Mouse (Mus musculus): Measurements from ENCODE around the gene Comtd1. TPM values are rescaled to one million over a fixed set of nuclear protein-coding genes. Genes with fewer than 3 reads are reported as not detected.

Comtd1 gene
- total RNA-seq, 2 experiments from 2014 or later = 29.1 to 56.3 TPM

DNA sequence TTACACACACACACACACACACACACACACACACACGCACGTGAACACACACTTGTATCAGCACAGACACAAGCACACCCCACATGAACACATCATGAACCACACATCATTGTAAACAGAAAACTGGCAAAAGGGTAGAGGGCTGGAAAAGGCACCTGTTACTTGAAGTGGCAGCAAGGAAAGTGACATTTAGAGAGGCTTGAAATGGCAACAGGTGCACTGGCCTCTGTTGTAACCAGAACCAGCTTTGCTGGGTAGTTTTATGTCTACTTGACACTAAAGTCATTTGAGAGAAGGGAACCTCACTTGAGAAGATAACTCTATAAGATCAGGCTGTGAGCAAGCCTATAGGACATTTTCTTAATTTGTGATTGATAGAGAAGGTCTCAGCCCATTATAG is 39.4 kb downstream of the Comtd1 start:
- no peak for ATAC-seq (replicated peaks; ENCODE audit: poor library complexity, severe bottlenecking)

DNA sequence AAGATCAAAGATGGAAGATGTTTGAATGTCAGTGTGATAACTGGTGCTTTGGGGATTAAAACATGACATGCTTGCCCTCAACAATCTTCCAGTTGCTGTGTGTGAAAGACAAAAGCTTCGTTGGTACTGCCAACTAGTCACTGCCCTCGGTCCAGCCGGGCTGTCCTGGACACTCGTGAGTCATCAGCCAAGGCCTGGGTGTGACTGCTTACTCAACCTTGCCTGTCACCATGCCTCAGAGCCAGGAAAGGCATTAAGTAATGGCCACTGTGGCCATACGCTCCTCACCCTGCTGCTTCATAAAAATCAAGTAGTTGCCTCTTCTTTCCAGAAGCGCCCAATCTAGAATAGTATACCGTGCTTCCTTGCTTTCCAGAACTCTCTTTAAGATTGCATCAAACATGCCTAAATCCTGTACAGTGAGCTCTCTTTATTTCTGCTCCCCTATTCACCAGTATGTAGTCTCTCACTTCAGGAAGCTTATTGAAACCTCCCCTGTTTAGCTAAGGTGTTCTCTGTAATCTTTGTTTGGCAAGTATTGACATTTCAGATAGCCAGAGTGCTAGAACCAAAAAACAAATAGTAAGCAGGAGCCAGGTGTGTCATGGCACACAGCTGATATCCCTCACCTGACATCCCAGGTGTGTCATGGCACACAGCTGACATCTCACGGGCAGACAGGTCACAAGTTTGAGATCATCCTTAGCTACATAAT is 40.4 kb downstream of the Comtd1 start:
- ATAC-seq (replicated peaks; ENCODE audit: poor library complexity, severe bottlenecking) = no peak

GRCm38 (mm10) chr14:21806631-21807160 is 42.1 kb downstream of the Comtd1 start:
- no peak for ATAC-seq (replicated peaks; ENCODE audit: poor library complexity, severe bottlenecking)

DNA sequence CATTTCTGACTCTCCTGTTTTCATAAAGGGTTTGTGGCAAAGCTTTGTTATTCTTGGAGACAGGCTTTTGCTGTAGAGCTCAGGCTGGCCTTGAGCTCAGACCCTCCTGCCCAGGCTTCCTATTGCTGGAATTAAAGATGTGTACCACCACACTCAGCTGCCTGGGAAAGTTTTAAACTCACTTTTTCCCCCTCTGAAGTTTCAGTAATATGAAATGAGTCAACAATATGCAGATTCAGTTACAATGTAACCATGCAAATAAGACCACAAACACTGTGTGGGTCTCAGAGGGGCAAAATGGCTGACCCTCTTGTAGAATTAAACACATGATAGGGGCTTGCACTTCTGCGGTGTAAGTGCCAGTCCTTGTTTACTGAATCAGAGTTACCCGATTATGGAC is 42.6 kb downstream of the Comtd1 start:
- no peak for ATAC-seq (replicated peaks; ENCODE audit: poor library complexity, severe bottlenecking)

DNA sequence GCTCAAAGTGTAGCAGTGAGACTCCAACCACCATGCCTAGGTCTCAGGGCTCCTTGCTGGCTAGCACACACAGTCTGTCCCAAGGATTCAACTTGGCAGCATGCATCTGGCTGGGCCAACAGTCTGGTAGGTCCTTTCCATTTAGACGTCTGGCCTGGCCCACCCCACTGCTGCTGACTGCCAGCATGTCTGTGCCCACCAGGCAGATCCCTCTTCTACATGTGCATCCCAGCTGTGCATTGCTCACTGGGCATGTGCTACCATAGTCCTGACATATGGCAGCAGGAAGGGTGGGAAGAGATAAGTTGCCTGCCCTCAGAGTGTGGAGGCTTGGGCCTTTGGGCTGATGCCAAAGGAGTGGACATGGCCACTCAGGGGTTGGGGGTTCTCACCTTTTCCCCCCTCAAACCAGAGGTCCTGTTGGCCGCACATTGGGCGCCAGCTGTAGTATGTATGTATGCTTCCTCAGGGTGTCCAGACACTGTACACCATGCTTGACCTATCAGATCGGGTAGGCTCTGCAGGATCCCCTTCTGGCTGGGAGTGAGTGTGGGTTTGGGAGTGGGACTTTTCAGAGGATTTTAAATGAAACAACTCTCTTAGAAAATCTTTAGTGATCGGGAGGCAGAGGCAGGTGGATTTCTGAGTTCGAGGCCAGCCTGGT is 46.1 kb downstream of the Comtd1 start:
- ATAC-seq (replicated peaks; ENCODE audit: poor library complexity, severe bottlenecking) = no peak

DNA sequence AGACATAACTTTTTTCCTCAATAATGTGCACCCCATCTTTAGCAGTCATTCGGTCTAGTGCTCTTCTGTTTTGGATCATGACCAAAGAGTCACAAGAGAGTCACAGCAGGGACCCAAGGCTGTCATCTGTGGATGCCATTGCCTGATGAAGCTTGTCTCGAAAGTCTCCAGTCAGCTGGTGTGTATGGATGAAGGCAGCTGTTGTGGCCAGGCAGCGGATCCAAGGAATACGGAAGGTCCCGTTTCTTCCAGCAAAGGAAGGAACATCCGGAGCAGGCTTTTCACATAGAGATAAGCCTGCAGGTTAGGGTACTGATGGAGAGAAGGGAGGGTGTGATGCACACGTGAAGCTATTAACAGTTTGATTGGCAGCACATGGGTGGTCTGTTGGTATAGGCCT is 47.2 kb downstream of the Comtd1 start:
- no peak for ATAC-seq (replicated peaks; ENCODE audit: poor library complexity, severe bottlenecking)

- no peak for ATAC-seq (replicated peaks; ENCODE audit: poor library complexity, severe bottlenecking)
Observed at GRCm38 (mm10) chr14:21800641-21801040, 48.1 kb downstream of the Comtd1 start.

Other genes starting within 250 kb of the Comtd1 start
- not detected in 2 replicates for gene Dupd1, start 134.4 kb downstream of the Comtd1 start, total RNA-seq (2014; fragmentation: Nextera tagmentation)
- not detected in 2 replicates for gene Dupd1, start 134.4 kb downstream of the Comtd1 start, total RNA-seq (2017)
- gene Samd8, start 98.4 kb downstream of the Comtd1 start, total RNA-seq (2014; fragmentation: Nextera tagmentation) = 5.1 and 10.8 TPM in 2 replicates
- gene Samd8, start 98.4 kb downstream of the Comtd1 start, total RNA-seq (2017) = 4.6 and 7.5 TPM in 2 replicates
- gene Dusp13, start 97.8 kb downstream of the Comtd1 start, total RNA-seq (2014; fragmentation: Nextera tagmentation) = not detected in 2 replicates
- gene Dusp13, start 97.8 kb downstream of the Comtd1 start, total RNA-seq (2017) = not detected in 2 replicates
- gene Vdac2, start 23.7 kb downstream of the Comtd1 start, total RNA-seq (2014; fragmentation: Nextera tagmentation) = 212 and 291 TPM in 2 replicates
- gene Vdac2, start 23.7 kb downstream of the Comtd1 start, total RNA-seq (2017) = 386 and 388 TPM in 2 replicates
- not detected in 2 replicates for gene Zfp503, start 140.6 kb upstream of the Comtd1 start, total RNA-seq (2014; fragmentation: Nextera tagmentation)
- 0.04 and 0.05 TPM in 2 replicates for gene Zfp503, start 140.6 kb upstream of the Comtd1 start, total RNA-seq (2017)
- gene Lrmda, start 170.7 kb upstream of the Comtd1 start, total RNA-seq (2014; fragmentation: Nextera tagmentation) = 30.9 and 34.8 TPM in 2 replicates
- gene Lrmda, start 170.7 kb upstream of the Comtd1 start, total RNA-seq (2017) = 19.3 and 23.4 TPM in 2 replicates

Data from granulocyte monocyte progenitor cell, adult 5-6 weeks (primary cell).